Mouse (Mus musculus): ENCODE measurements around the gene 2210408I21Rik.

DNA sequence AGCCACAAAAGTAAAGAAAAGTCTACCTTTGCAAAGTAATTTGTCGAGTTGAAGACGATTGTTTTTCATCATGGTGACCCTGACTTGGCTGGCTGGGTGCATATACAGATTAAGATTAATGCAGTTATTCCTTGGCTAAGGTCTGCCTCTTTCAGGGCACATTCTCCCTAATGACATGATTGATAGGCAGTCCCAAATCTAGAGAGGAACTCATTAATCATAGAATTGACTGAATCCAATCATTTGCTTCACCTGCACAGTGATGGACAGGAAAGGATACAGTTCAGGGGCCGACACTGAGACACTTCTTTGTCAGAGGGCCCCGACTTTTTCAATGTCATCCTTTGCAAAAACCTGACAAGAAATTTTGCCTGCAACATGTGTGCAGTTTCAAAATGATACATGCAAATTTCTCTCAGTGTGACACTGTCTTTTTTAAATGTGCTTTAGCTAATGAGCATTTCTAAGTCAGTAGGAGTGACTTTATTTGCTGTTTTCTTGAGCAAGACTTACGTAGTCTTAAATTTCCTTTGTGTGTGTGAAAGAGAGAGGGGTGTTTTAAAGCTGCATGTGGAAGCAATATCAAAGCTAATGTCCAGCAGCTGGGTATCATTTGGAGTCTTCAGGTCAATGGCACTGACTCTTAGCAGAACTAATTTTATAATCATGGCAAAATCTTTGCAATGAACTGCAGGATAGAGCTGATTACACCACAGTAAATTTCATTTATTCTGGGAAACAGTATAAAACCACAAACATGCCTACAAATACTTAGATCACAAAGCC, 191.0 kb downstream of the 2210408I21Rik start:
- TF ChIP-seq CTCF (conservative IDR thresholded peaks at IDR 0.05; ENCODE audit: insufficient read depth, insufficient read length, low read depth, low read length) (no peak), POLR2A (IDR thresholded peaks at IDR 0.05; ENCODE audit: low read depth, low read length) (no peak)
